In genomic region chr13:37803244-37803643, GRCm38 (mm10) we compare ENCODE assay signal across 11 mouse cellular contexts.
"Had no signal": no experiment of that assay in that cellular context is flagged by ENCODE, and none has a peak within 500 bp of the region (broad histone marks: within the 10 kb centered on the region; RNA-seq: fewer than 3 reads in every experiment).

No protein-coding gene starts in this region.

- H3K4me3 ChIP-seq: limb, embryonic 15.5 days; liver, embryonic 13.5 days; lung, embryonic 15.5 days; midbrain, embryonic 13.5 days; neural tube, embryonic 12.5 days had no signal

- H3K4me2 ChIP-seq: limb, embryonic 15.5 days; lung, embryonic 15.5 days; midbrain, embryonic 13.5 days; neural tube, embryonic 12.5 days had no signal

- H3K27me3 ChIP-seq: limb, embryonic 15.5 days; liver, embryonic 13.5 days; lung, embryonic 15.5 days; midbrain, embryonic 13.5 days; neural tube, embryonic 12.5 days had no signal

- DNase-seq: layer of hippocampus, adult 9-11 months; layer of hippocampus, postnatal 36 days; liver, embryonic 13.5 days; liver, postnatal 0 days; lung, postnatal 14 days; right cerebral cortex, postnatal 4 days had no signal

- ATAC-seq: liver, postnatal 0 days had no signal

- H3K9ac ChIP-seq: limb, embryonic 15.5 days; liver, embryonic 13.5 days; liver, postnatal 0 days; lung, embryonic 15.5 days; midbrain, embryonic 13.5 days; neural tube, embryonic 12.5 days had no signal

- H3K9me3 ChIP-seq: limb, embryonic 15.5 days; liver, embryonic 13.5 days; lung, embryonic 15.5 days; midbrain, embryonic 13.5 days; neural tube, embryonic 12.5 days had no signal

- H3K4me1 ChIP-seq: limb, embryonic 15.5 days; neural tube, embryonic 12.5 days had no signal

- H3K27ac ChIP-seq: limb, embryonic 15.5 days; liver, embryonic 13.5 days; lung, embryonic 15.5 days; macrophage; midbrain, embryonic 13.5 days; neural tube, embryonic 12.5 days had no signal

- H3K36me3 ChIP-seq: limb, embryonic 15.5 days; liver, embryonic 13.5 days; lung, embryonic 15.5 days; midbrain, embryonic 13.5 days; neural tube, embryonic 12.5 days had no signal
